20 mouse cellular contexts compared by ENCODE assay signal in genomic region chr10:109079773-109080172, GRCm38 (mm10).
A peak's percentile ranks its signal among the peaks of the same experiment; 100 is the strongest.
DNase-seq lines count a peak whose midpoint lies in the region; ATAC-seq lines count a peak whose summit lies in the region.
"Had no signal": no experiment of that assay in that cellular context is flagged by ENCODE, and none has a peak within 500 bp of the region (broad histone marks: within the 10 kb centered on the region; RNA-seq: fewer than 3 reads in every experiment).

No protein-coding gene starts in this region.

- no peaks in the 10 kb centered on the region for H3K36me3 ChIP-seq in heart, embryonic 16.5 days (ENCODE audit: control insufficient read depth, insufficient read depth)
- H3K36me3 ChIP-seq in heart, embryonic 11.5 days (ENCODE audit: control insufficient read depth, insufficient read depth, low read length) = no peaks in the 10 kb centered on the region
- no peaks in the 10 kb centered on the region for H3K36me3 ChIP-seq in hindbrain, embryonic 13.5 days
- H3K36me3 ChIP-seq: embryonic facial prominence, embryonic 12.5 days; heart, embryonic 12.5 days; hindbrain, embryonic 15.5 days; limb, embryonic 10.5 days; liver, embryonic 12.5 days; lung, embryonic 15.5 days had no signal

- 44% methylated on average over 7 of the region's 7 CpGs for WGBS in heart, embryonic 16.5 days
- WGBS in heart, embryonic 11.5 days (ENCODE audit: insufficient replicate concordance) = 45% methylated on average over 7 of the region's 7 CpGs
- WGBS in hindbrain, embryonic 13.5 days = 53% methylated on average over 7 of the region's 7 CpGs

- no peaks in the 10 kb centered on the region for H3K4me1 ChIP-seq in heart, embryonic 16.5 days (ENCODE audit: control insufficient read depth, insufficient read depth, low read length)
- H3K4me1 ChIP-seq in heart, embryonic 11.5 days (ENCODE audit: control insufficient read depth, insufficient read depth, low read length) = no peaks in the 10 kb centered on the region
- H3K4me1 ChIP-seq in hindbrain, embryonic 13.5 days (replicated peaks) = no peaks in the 10 kb centered on the region
- H3K4me1 ChIP-seq: embryonic facial prominence, embryonic 12.5 days; heart, embryonic 12.5 days; limb, embryonic 10.5 days; liver, embryonic 12.5 days; lung, embryonic 15.5 days had no signal

- no peaks in the 10 kb centered on the region for H3K27me3 ChIP-seq in heart, embryonic 16.5 days (ENCODE audit: control insufficient read depth, insufficient read depth, low read length)
- H3K27me3 ChIP-seq in heart, embryonic 11.5 days (ENCODE audit: control insufficient read depth, insufficient read depth, low read length) = no peaks in the 10 kb centered on the region
- H3K27me3 ChIP-seq in hindbrain, embryonic 13.5 days = no peaks in the 10 kb centered on the region
- H3K27me3 ChIP-seq: embryonic facial prominence, embryonic 12.5 days; heart, embryonic 12.5 days; hindbrain, embryonic 15.5 days; liver, embryonic 12.5 days; lung, embryonic 15.5 days had no signal

- H3K27ac ChIP-seq in heart, embryonic 16.5 days (ENCODE audit: low read length) = no peak overlapping the region
- no peak overlapping the region for H3K27ac ChIP-seq in heart, embryonic 11.5 days (ENCODE audit: low read depth, low read length)
- H3K27ac ChIP-seq in hindbrain, embryonic 13.5 days = no peak overlapping the region
- H3K27ac ChIP-seq: embryonic facial prominence, embryonic 12.5 days; hindbrain, embryonic 15.5 days; layer of hippocampus, adult 2 months; limb, embryonic 10.5 days; liver, embryonic 12.5 days; lung, embryonic 15.5 days had no signal

- peak overlapping the region; percentile 5; the same call in 1 of the 2 replicates for H3K4me2 ChIP-seq in heart, embryonic 16.5 days (ENCODE audit: low read depth, low read length)
- H3K4me2 ChIP-seq in heart, embryonic 11.5 days = no peak overlapping the region
- H3K4me2 ChIP-seq in hindbrain, embryonic 13.5 days = no peak overlapping the region
- H3K4me2 ChIP-seq: embryonic facial prominence, embryonic 12.5 days; heart, embryonic 12.5 days; hindbrain, embryonic 15.5 days; liver, embryonic 12.5 days; lung, embryonic 15.5 days had no signal

- no peak overlapping the region for H3K9ac ChIP-seq in heart, embryonic 16.5 days (ENCODE audit: low read length)
- no peak overlapping the region for H3K9ac ChIP-seq in heart, embryonic 11.5 days (ENCODE audit: low read depth, low read length)
- no peak overlapping the region for H3K9ac ChIP-seq in hindbrain, embryonic 13.5 days
- H3K9ac ChIP-seq: embryonic facial prominence, embryonic 12.5 days; heart, embryonic 12.5 days; hindbrain, embryonic 15.5 days; liver, embryonic 12.5 days; lung, embryonic 15.5 days had no signal

- peak; percentile 11 to 46 for DNase-seq in cerebellum, postnatal 14 days
- DNase-seq in cerebellum, adult 11-12 months = no peak
- peak; percentile 15 for DNase-seq in retina, postnatal 1 day
- DNase-seq in retina, embryonic 14.5 days (ENCODE audit: low spot score) = no peak
- DNase-seq in left cerebral cortex, adult 11 months (ENCODE audit: low spot score) = no peak
- DNase-seq: adrenal gland, adult 2 months; cerebellum, adult 2 months; kidney, postnatal 10 days; thymus, postnatal 4 days had no signal

- no peak overlapping the region for H3K4me3 ChIP-seq in heart, embryonic 16.5 days (ENCODE audit: low read length)
- H3K4me3 ChIP-seq in heart, embryonic 11.5 days (ENCODE audit: low read depth, low read length) = no peak overlapping the region
- no peak overlapping the region for H3K4me3 ChIP-seq in hindbrain, embryonic 13.5 days
- H3K4me3 ChIP-seq: embryonic facial prominence, embryonic 12.5 days; heart, embryonic 12.5 days; hindbrain, embryonic 15.5 days; layer of hippocampus, adult 2 months; limb, embryonic 10.5 days; liver, embryonic 12.5 days; lung, embryonic 15.5 days had no signal

- H3K9me3 ChIP-seq in heart, embryonic 16.5 days (replicated peaks; ENCODE audit: control insufficient read depth, low read length) = no peaks in the 10 kb centered on the region
- no peaks in the 10 kb centered on the region for H3K9me3 ChIP-seq in heart, embryonic 11.5 days (replicated peaks; ENCODE audit: control insufficient read depth, low read length)
- H3K9me3 ChIP-seq in hindbrain, embryonic 13.5 days = no peaks in the 10 kb centered on the region
- H3K9me3 ChIP-seq: embryonic facial prominence, embryonic 12.5 days; heart, embryonic 12.5 days; hindbrain, embryonic 15.5 days; limb, embryonic 10.5 days; liver, embryonic 12.5 days; lung, embryonic 15.5 days had no signal

- no peak for ATAC-seq in heart, embryonic 16.5 days (replicated peaks; ENCODE audit: extremely low read depth, insufficient read depth, low FRiP score)
- ATAC-seq in heart, embryonic 11.5 days (replicated peaks; ENCODE audit: insufficient number of reproducible peaks, low FRiP score, low TSS enrichment) = no peak
- no peak for ATAC-seq in hindbrain, embryonic 13.5 days (ENCODE audit: low FRiP score)
- ATAC-seq: intestine, postnatal 0 days; liver, embryonic 12.5 days had no signal

Comparison
In these comparisons a context has a peak if more than half of its experiments do, and no peak if none do; other contexts are left out.
1. DNase-seq: peak in cerebellum, postnatal 14 days (2 of 2) and retina, postnatal 1 day (single experiment); none in cerebellum, adult 11-12 months (single experiment), retina, embryonic 14.5 days (single experiment) and left cerebral cortex, adult 11 months (single experiment).